ENCODE assay signal across 11 mouse cellular contexts in genomic region chr17:67989716-67990115, GRCm38 (mm10). TPM values are rescaled to one million over a fixed set of nuclear protein-coding genes. Genes with fewer than 3 reads are reported as not detected.
DNase-seq lines count a peak whose midpoint lies in the region; ATAC-seq and TF ChIP-seq lines count a peak whose summit lies in the region.
"Had no signal": no experiment of that assay in that cellular context is flagged by ENCODE, and none has a peak within 500 bp of the region (broad histone marks: within the 10 kb centered on the region; RNA-seq: fewer than 3 reads in every experiment).

No protein-coding gene starts in this region.

- TF ChIP-seq CTCF in left cerebral cortex, adult 2 months (IDR thresholded peaks at IDR 0.05), result no peak

- 56% methylated on average over 5 of the region's 5 CpGs for WGBS in hindbrain, embryonic 12.5 days
- WGBS in hindbrain, embryonic 11.5 days, result 60% methylated on average over 5 of the region's 5 CpGs
- WGBS in midbrain, embryonic 10.5 days, result 65% methylated on average over 5 of the region's 5 CpGs
- WGBS in midbrain, embryonic 11.5 days, result 61% methylated on average over 5 of the region's 5 CpGs
- WGBS in limb, embryonic 10.5 days, result 27% methylated on average over 5 of the region's 5 CpGs

- H3K27me3 ChIP-seq in hindbrain, embryonic 12.5 days, result no peaks in the 10 kb centered on the region
- H3K27me3 ChIP-seq in hindbrain, embryonic 11.5 days (ENCODE audit: control insufficient read depth, insufficient read depth, low read length), result no peaks in the 10 kb centered on the region
- H3K27me3 ChIP-seq in midbrain, embryonic 10.5 days (ENCODE audit: low read depth, poor library complexity, severe bottlenecking), result no peaks in the 10 kb centered on the region
- no peaks in the 10 kb centered on the region for H3K27me3 ChIP-seq in midbrain, embryonic 11.5 days (ENCODE audit: control insufficient read depth, insufficient read depth, low read length)
- H3K27me3 ChIP-seq in limb, embryonic 10.5 days (ENCODE audit: low read depth, poor library complexity, severe bottlenecking), result no peaks in the 10 kb centered on the region

- H3K4me1 ChIP-seq in hindbrain, embryonic 12.5 days, result peaks cover 15% of the 10 kb centered on the region
- H3K4me1 ChIP-seq in hindbrain, embryonic 11.5 days (replicated peaks; ENCODE audit: control insufficient read depth, insufficient read depth, low read length), result no peaks in the 10 kb centered on the region
- peaks cover 22% of the 10 kb centered on the region for H3K4me1 ChIP-seq in midbrain, embryonic 10.5 days
- no peaks in the 10 kb centered on the region for H3K4me1 ChIP-seq in midbrain, embryonic 11.5 days (ENCODE audit: control insufficient read depth, insufficient read depth, low read length)
- H3K4me1 ChIP-seq in limb, embryonic 10.5 days, result peaks cover 36% of the 10 kb centered on the region

- 0 out of 2 replicates have a peak overlapping the region, but pooled peaks have one; percentile 40 for H3K27ac ChIP-seq in hindbrain, embryonic 12.5 days
- H3K27ac ChIP-seq in hindbrain, embryonic 11.5 days (ENCODE audit: low read depth, low read length), result no peak overlapping the region
- peak overlapping the region; percentile 28 for H3K27ac ChIP-seq in midbrain, embryonic 10.5 days (replicated peaks)
- H3K27ac ChIP-seq in midbrain, embryonic 11.5 days (ENCODE audit: low read depth, low read length), result no peak overlapping the region
- H3K27ac ChIP-seq in limb, embryonic 10.5 days, result peak overlapping the region; percentile 61; the same call in 1 of the 2 replicates
- H3K27ac ChIP-seq in left cerebral cortex, adult 2 months, result no peak overlapping the region

- no peak for DNase-seq in hindbrain, embryonic 11.5 days (ENCODE audit: low spot score)
- no peak for DNase-seq in midbrain, embryonic 10.5 days (ENCODE audit: low spot score)
- no peak for DNase-seq in midbrain, embryonic 11.5 days (ENCODE audit: low spot score, missing footprints)
- no peak for DNase-seq in limb, embryonic 10.5 days (ENCODE audit: low spot score)
- DNase-seq in layer of hippocampus, adult 11-12 months (ENCODE audit: low spot score), result no peak
- no peak for DNase-seq in left cerebral cortex, adult 2 months (ENCODE audit: extremely low spot score in 1 of 2, low spot score in 2 of 2)
- DNase-seq: cerebellum, adult 11 months; gastrocnemius, postnatal 10 days had no signal

- H3K9me3 ChIP-seq in hindbrain, embryonic 12.5 days (replicated peaks), result no peaks in the 10 kb centered on the region
- H3K9me3 ChIP-seq in hindbrain, embryonic 11.5 days (ENCODE audit: control insufficient read depth, low read length), result no peaks in the 10 kb centered on the region
- no peaks in the 10 kb centered on the region for H3K9me3 ChIP-seq in midbrain, embryonic 10.5 days (replicated peaks)
- H3K9me3 ChIP-seq in midbrain, embryonic 11.5 days (ENCODE audit: control insufficient read depth, low read length), result no peaks in the 10 kb centered on the region
- H3K9me3 ChIP-seq in limb, embryonic 10.5 days (replicated peaks), result no peaks in the 10 kb centered on the region

- intact Hi-C loops in left cerebral cortex, adult 2 months (cut with DNase I), result no loop called here

- H3K4me3 ChIP-seq in hindbrain, embryonic 12.5 days, result no peak overlapping the region
- H3K4me3 ChIP-seq in hindbrain, embryonic 11.5 days (ENCODE audit: low read depth, low read length), result no peak overlapping the region
- no peak overlapping the region for H3K4me3 ChIP-seq in midbrain, embryonic 10.5 days
- H3K4me3 ChIP-seq in midbrain, embryonic 11.5 days (ENCODE audit: low read depth, low read length), result no peak overlapping the region
- peak overlapping the region; percentile 13; the same call in 1 of the 2 replicates for H3K4me3 ChIP-seq in limb, embryonic 10.5 days
- H3K4me3 ChIP-seq in left cerebral cortex, adult 2 months, result no peak overlapping the region

- no peak overlapping the region for H3K9ac ChIP-seq in hindbrain, embryonic 12.5 days
- H3K9ac ChIP-seq in hindbrain, embryonic 11.5 days (ENCODE audit: low read depth, low read length), result no peak overlapping the region
- no peak overlapping the region for H3K9ac ChIP-seq in midbrain, embryonic 11.5 days (ENCODE audit: low read length)

- H3K36me3 ChIP-seq in hindbrain, embryonic 12.5 days, result no peaks in the 10 kb centered on the region
- no peaks in the 10 kb centered on the region for H3K36me3 ChIP-seq in hindbrain, embryonic 11.5 days (ENCODE audit: control insufficient read depth, insufficient read depth, low read length)
- H3K36me3 ChIP-seq in midbrain, embryonic 10.5 days, result no peaks in the 10 kb centered on the region
- H3K36me3 ChIP-seq in midbrain, embryonic 11.5 days (ENCODE audit: control insufficient read depth, insufficient read depth, low read length), result no peaks in the 10 kb centered on the region
- peaks cover 13% of the 10 kb centered on the region for H3K36me3 ChIP-seq in limb, embryonic 10.5 days

- H3K4me2 ChIP-seq in hindbrain, embryonic 12.5 days (replicated peaks), result no peak overlapping the region
- H3K4me2 ChIP-seq in hindbrain, embryonic 11.5 days (replicated peaks; ENCODE audit: low read depth, low read length), result no peak overlapping the region
- no peak overlapping the region for H3K4me2 ChIP-seq in midbrain, embryonic 11.5 days

- no peak for ATAC-seq in hindbrain, embryonic 12.5 days (ENCODE audit: low FRiP score)
- ATAC-seq in hindbrain, embryonic 11.5 days (ENCODE audit: low FRiP score), result no peak
- ATAC-seq in midbrain, embryonic 11.5 days (ENCODE audit: low FRiP score), result no peak

RNA-seq across cellular contexts. Expression of gene Arhgap28, which starts 14.2 kb away (rescaled TPM):
- polyA plus RNA-seq in hindbrain, embryonic 12.5 days (2016; fragmentation: Nextera tagmentation; extraction: Ambion mirVana), result 40.9 and 44.2 TPM in 2 replicates
- polyA plus RNA-seq in hindbrain, embryonic 11.5 days (2014; fragmentation: Nextera tagmentation; extraction: Ambion mirVana), result 35.6 and 40.2 TPM in 2 replicates
- 24.9 and 26.3 TPM in 2 replicates for polyA plus RNA-seq in midbrain, embryonic 10.5 days (2016; fragmentation: Nextera tagmentation; extraction: Ambion mirVana)
- polyA plus RNA-seq in midbrain, embryonic 11.5 days (2014; fragmentation: Nextera tagmentation; extraction: Ambion mirVana), result 21.7 and 28.9 TPM in 2 replicates
- polyA plus RNA-seq in limb, embryonic 10.5 days (2016; fragmentation: Nextera tagmentation; extraction: Ambion mirVana), result 52.8 and 58.2 TPM in 2 replicates
- under 1 TPM; 0.65 to 0.86 TPM for total RNA-seq in left cerebral cortex, adult 2 months (2021)
- total RNA-seq: MEL; monocyte, adult 5-6 weeks had no signal

Comparison
In these comparisons a context has a peak if more than half of its experiments do, and no peak if none do; other contexts are left out.
1. H3K27ac ChIP-seq: peak in hindbrain, embryonic 12.5 days (single experiment), midbrain, embryonic 10.5 days (single experiment) and limb, embryonic 10.5 days (single experiment); none in hindbrain, embryonic 11.5 days (single experiment), midbrain, embryonic 11.5 days (single experiment) and left cerebral cortex, adult 2 months (single experiment).